In the genomic region with DNA sequence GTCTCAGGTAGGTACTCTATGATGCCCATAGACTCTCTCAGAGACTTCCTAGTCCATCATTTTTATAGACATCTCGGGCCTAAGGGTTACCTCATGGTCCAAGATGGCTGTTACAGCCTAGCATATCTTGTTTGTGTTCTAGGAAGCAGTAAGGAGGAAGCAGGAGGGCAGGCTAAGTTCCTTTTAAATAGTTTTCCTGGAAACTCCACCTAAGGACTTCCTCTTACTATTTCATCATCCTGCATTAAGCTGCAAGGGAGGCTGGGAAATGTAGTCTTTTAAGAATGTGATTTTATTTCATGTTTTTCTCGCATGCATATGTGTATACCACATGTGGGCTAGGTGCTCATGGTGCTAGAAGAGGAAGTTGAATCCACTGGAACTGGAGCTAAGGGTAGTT, we compare ENCODE assay signal across 8 mouse cellular contexts. TPM values are rescaled to one million over a fixed set of nuclear protein-coding genes. Genes with fewer than 3 reads are reported as not detected.
DNase-seq lines count a peak whose midpoint lies in the region; ATAC-seq and TF ChIP-seq lines count a peak whose summit lies in the region.

No protein-coding gene starts in this region.

- TF ChIP-seq CTCF in brain, embryonic 14.5 days (IDR thresholded peaks at IDR 0.05; ENCODE audit: borderline replicate concordance, extremely low read depth, insufficient read depth, insufficient read length), result no peak

- WGBS in liver, embryonic 16.5 days (ENCODE audit: insufficient replicate concordance), result 35% methylated on average over 2 of the region's 2 CpGs

- H3K4me1 ChIP-seq in liver, embryonic 16.5 days (ENCODE audit: control insufficient read depth, low read depth, low read length), result peaks cover 16% of the 10 kb centered on the region

- no peaks in the 10 kb centered on the region for H3K9me3 ChIP-seq in liver, embryonic 16.5 days (replicated peaks; ENCODE audit: control insufficient read depth, low read length)

- no peak overlapping the region for H3K4me3 ChIP-seq in liver, embryonic 16.5 days (ENCODE audit: low read depth, low read length)

- H3K27me3 ChIP-seq in liver, embryonic 16.5 days (ENCODE audit: control insufficient read depth, insufficient read depth, low read depth, low read length), result no peaks in the 10 kb centered on the region

- ATAC-seq in liver, embryonic 16.5 days (ENCODE audit: low read depth), result peak; percentile 77

- H3K4me2 ChIP-seq in liver, embryonic 16.5 days (ENCODE audit: low read depth, low read length), result no peak overlapping the region

- DNase-seq in heart, adult 11 months, result peak; percentile 73
- DNase-seq in heart, postnatal 25 days (ENCODE audit: low spot score), result no peak
- peak; percentile 16 to 19 for DNase-seq in B cell, adult 2 months
- DNase-seq in brain, embryonic 14.5 days (ENCODE audit: low read depth), result peak; percentile 25
- DNase-seq in adrenal gland, postnatal 14 days, result no peak
- no peak for DNase-seq in gastrocnemius, postnatal 10 days
- no peak for DNase-seq in layer of hippocampus, postnatal 25 days (ENCODE audit: extremely low spot score in 1 of 2, low spot score in 1 of 2)

- H3K36me3 ChIP-seq in liver, embryonic 16.5 days (ENCODE audit: control insufficient read depth, insufficient read depth), result no peaks in the 10 kb centered on the region

- peak overlapping the region; percentile 52; the same call in 1 of the 2 replicates for H3K27ac ChIP-seq in liver, embryonic 16.5 days (ENCODE audit: low read length)

- no peak for TF ChIP-seq POLR2A in brain, embryonic 14.5 days (IDR thresholded peaks at IDR 0.05; ENCODE audit: borderline replicate concordance, extremely low read depth, insufficient read depth, insufficient read length, poor library complexity, severe bottlenecking)

- intact Hi-C loops in heart, postnatal 25 days (cut with DNase I), result no loop called here

- H3K9ac ChIP-seq in liver, embryonic 16.5 days (ENCODE audit: low read depth, low read length), result no peak overlapping the region

RNA-seq across cellular contexts. Expression of a gene that starts 6.2 kb away (rescaled TPM):
- 100 to 1,000 TPM in 1 of 2 experiments, 10 to 100 TPM in 1; 97.2 to 125 TPM for total RNA-seq in heart, postnatal 25 days (2021)
- 35.2 and 52.2 TPM in 2 replicates for polyA plus RNA-seq in brain, embryonic 14.5 days (2012; rRNA removed)
- 10.9 TPM in 2 replicates for polyA plus RNA-seq in liver, embryonic 16.5 days (2015; fragmentation: Nextera tagmentation; extraction: Ambion mirVana)
- 67.6 and 73.0 TPM in 2 replicates for total RNA-seq in adrenal gland, postnatal 14 days (2021)
- 10 to 100 TPM; 64.1 to 68.9 TPM for total RNA-seq in gastrocnemius, postnatal 10 days (2021)
- total RNA-seq in layer of hippocampus, postnatal 25 days (2021), result 100 to 1,000 TPM in 1 of 2 experiments, 10 to 100 TPM in 1; 93.3 to 104 TPM

RNA-seq across cellular contexts. Expression of a gene that starts 31.6 kb away (rescaled TPM):
- 10 to 100 TPM; 44.2 to 52.5 TPM for total RNA-seq in heart, postnatal 25 days (2021)
- polyA plus RNA-seq in brain, embryonic 14.5 days (2012; rRNA removed), result 103 and 127 TPM in 2 replicates
- polyA plus RNA-seq in liver, embryonic 16.5 days (2015; fragmentation: Nextera tagmentation; extraction: Ambion mirVana), result 22.4 and 22.6 TPM in 2 replicates
- 104 and 117 TPM in 2 replicates for total RNA-seq in adrenal gland, postnatal 14 days (2021)
- 10 to 100 TPM; 57.8 to 67.7 TPM for total RNA-seq in gastrocnemius, postnatal 10 days (2021)
- 100 to 1,000 TPM; 132 to 156 TPM for total RNA-seq in layer of hippocampus, postnatal 25 days (2021)

Comparison
In these comparisons a context has a peak if more than half of its experiments do, and no peak if none do; other contexts are left out.
1. DNase-seq: peak in heart, adult 11 months (single experiment), B cell, adult 2 months (2 of 2) and brain, embryonic 14.5 days (single experiment); none in heart, postnatal 25 days (single experiment), adrenal gland, postnatal 14 days (single experiment), gastrocnemius, postnatal 10 days (single experiment) and layer of hippocampus, postnatal 25 days (0 of 2).